Mouse (Mus musculus) neural tube, embryonic 14.5 days (tissue): Measurements from ENCODE around the gene Ncor2. TPM values are rescaled to one million over a fixed set of nuclear protein-coding genes. Genes with fewer than 3 reads are reported as not detected.

ENCODE experiments used
- ATAC-seq: fragments of 200-750 bp; cut with Nextera tagmentation; 2 replicates; pipeline ENCODE4 v1.8.0; 2017; ENCODE audit warnings: low read depth, mild to moderate bottlenecking, moderate TSS enrichment, moderate library complexity
- H3K27ac ChIP-seq: fragments of 300-500 bp; sonication (generic); 2 replicates; pipeline ENCODE4 v1.5.1; 2014; ENCODE audit warnings: low read depth, mild to moderate bottlenecking, control low read depth, low read length, moderate library complexity, mixed read lengths
- H3K27me3 ChIP-seq: fragments of 300-500 bp; sonication (generic); 2 replicates; pipeline ENCODE4 v1.6.1; 2014; ENCODE audit warnings: low read length; ENCODE audit not compliant: control insufficient read depth, insufficient read depth
- H3K36me3 ChIP-seq: fragments of 300-500 bp; sonication (generic); 2 replicates; pipeline ENCODE4 v1.6.1; 2014; ENCODE audit warnings: low read length, mixed read lengths; ENCODE audit not compliant: control insufficient read depth, insufficient read depth
- H3K4me1 ChIP-seq: fragments of 300-500 bp; sonication (generic); 2 replicates; pipeline ENCODE4 v1.6.1; 2014; ENCODE audit warnings: low read length; ENCODE audit not compliant: control insufficient read depth, insufficient read depth
- H3K4me2 ChIP-seq: fragments of 300-500 bp; sonication (generic); 2 replicates; pipeline ENCODE4 v1.6.1; 2014; ENCODE audit warnings: mild to moderate bottlenecking, low read depth, low read length, control low read depth
- H3K4me3 ChIP-seq: fragments of 300-500 bp; sonication (generic); 2 replicates; pipeline ENCODE4 v1.5.1; 2014; ENCODE audit warnings: low read depth, low read length, control low read depth, mixed read lengths
- H3K9ac ChIP-seq: fragments of 300-500 bp; sonication (generic); replicated peaks from 2 replicates; pipeline ENCODE4 v1.6.1; 2014; ENCODE audit warnings: low read depth, mild to moderate bottlenecking, control low read depth, low read length, mixed read lengths
- H3K9me3 ChIP-seq: fragments of 300-500 bp; sonication (generic); 2 replicates; pipeline ENCODE4 v1.6.1; 2016; ENCODE audit warnings: low read length; ENCODE audit not compliant: control insufficient read depth
- WGBS: fragments of 180-500 bp; shearing (Covaris S2); extraction: QIAGEN DNeasy Blood & Tissue Kit; methylation state at CpG from one replicate; pipeline ENCODE4 v1.1.7; 2014; 5-methylcytosine and 5-hydroxymethylcytosine counted together
- polyA plus RNA-seq: library from polyadenylated mRNA; unstranded; fragments of >200 nt; fragmentation: Nextera tagmentation; extraction: Ambion mirVana; gene quantifications from 2 replicates; pipeline ENCODE4 v1.2.1, GENCODE M21; 2014

Ncor2 gene
- polyA plus RNA-seq, 1 experiment from 2014 or later, result 32.8 TPM

DNA sequence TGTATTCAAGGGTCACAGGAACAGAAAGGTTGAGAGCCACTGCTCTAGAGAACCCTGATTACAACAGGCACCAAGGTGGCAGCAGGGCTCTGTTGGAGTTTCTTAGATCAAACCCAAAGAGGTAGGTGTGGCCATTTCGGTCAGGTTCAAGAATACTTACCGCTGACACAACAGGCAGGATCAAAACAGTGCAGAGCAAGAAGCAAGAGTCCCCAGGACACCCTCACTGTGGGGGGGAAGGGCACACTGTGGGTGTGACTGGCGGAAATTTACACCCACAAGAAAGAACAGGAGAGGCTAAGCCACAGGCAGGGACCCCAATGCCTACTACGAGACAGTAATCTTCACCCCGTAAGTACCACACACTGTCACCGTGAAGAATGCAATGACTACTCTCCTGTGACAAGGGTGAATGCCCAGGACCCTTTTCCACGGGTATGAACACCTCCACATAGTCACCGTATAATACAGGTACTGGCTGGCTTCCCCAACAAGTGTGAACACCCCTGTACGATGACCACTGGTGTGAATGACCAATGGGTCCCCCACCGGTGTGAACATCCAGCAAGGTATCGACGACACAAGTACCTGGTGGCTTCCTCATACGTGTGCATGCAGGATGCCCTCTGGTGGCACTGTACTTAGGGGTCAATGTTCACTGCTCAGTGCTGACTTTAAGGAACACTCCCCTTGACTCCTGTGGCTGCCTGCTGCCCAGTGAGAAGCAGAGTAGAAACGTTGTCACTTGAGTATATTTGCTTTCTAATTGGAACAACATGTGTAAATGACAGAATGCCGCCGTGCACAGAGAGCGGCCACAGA is 162.4 kb downstream of the Ncor2 start:
- no peak overlapping the region for H3K27ac ChIP-seq
- no peak overlapping the region for H3K4me2 ChIP-seq
- H3K4me3 ChIP-seq, result no peak overlapping the region
- 90% methylated on average over 17 of the region's 17 CpGs for WGBS
- no peaks in the 10 kb centered on the region for H3K4me1 ChIP-seq
- ATAC-seq, result no peak
- no peaks in the 10 kb centered on the region for H3K27me3 ChIP-seq
- no peak overlapping the region for H3K9ac ChIP-seq
- H3K9me3 ChIP-seq, result no peaks in the 10 kb centered on the region
- peaks cover 35% of the 10 kb centered on the region for H3K36me3 ChIP-seq

DNA sequence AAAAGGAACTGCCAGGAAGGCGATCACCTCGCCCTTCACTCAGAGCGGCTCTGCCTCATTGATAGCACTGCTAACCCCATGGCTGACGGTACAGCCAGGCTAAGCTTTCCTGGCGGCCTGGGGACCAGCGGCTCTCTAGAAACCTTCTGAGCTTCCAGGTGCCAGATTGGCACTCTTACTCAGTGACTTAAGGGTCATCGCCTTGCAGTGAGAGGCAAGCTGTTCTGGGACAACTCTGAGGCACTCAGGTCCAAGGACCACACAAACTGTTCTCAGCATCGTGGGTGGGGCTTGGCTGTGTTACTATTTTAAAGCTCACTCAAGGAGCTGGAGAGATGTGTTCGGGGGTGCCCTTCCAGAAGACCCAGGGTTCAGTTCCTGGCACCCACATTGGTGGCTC is 163.4 kb downstream of the Ncor2 start:
- Histone ChIP-seq H3K4me2 (no peak overlapping the region), H3K9ac (no peak overlapping the region), H3K27me3 (no peaks in the 10 kb centered on the region), H3K9me3 (no peaks in the 10 kb centered on the region), H3K27ac (no peak overlapping the region), H3K36me3 (peaks cover 32% of the 10 kb centered on the region), H3K4me1 (no peaks in the 10 kb centered on the region), H3K4me3 (no peak overlapping the region)
- ATAC-seq, result no peak
- WGBS, result 90% methylated on average over 9 of the region's 9 CpGs

DNA sequence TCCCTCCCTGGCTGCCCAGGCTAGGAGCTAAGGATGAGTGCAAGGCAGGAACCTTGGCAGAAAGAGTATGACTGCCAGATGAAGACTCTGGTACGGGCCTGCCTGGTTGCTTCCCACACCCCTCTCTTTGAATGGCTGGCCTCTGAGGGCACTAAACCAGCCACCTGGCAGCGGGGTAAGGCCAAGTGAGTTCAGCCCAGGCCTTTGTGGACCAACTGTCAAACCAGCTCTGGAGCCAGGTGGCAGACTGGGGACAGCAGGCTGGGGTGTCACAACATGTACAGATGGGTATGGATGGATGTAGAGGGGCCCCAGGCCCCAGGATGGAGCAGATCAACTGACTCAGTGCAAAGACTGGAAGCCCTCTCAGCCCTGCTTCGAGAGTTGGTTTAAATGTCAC is 164.0 kb downstream of the Ncor2 start:
- no peaks in the 10 kb centered on the region for H3K9me3 ChIP-seq
- no peaks in the 10 kb centered on the region for H3K4me1 ChIP-seq
- no peak overlapping the region for H3K4me3 ChIP-seq
- no peak overlapping the region for H3K27ac ChIP-seq
- H3K4me2 ChIP-seq, result no peak overlapping the region
- 91% methylated on average over 3 of the region's 3 CpGs for WGBS
- no peaks in the 10 kb centered on the region for H3K27me3 ChIP-seq
- peaks cover 32% of the 10 kb centered on the region for H3K36me3 ChIP-seq
- no peak for ATAC-seq
- H3K9ac ChIP-seq, result no peak overlapping the region

DNA sequence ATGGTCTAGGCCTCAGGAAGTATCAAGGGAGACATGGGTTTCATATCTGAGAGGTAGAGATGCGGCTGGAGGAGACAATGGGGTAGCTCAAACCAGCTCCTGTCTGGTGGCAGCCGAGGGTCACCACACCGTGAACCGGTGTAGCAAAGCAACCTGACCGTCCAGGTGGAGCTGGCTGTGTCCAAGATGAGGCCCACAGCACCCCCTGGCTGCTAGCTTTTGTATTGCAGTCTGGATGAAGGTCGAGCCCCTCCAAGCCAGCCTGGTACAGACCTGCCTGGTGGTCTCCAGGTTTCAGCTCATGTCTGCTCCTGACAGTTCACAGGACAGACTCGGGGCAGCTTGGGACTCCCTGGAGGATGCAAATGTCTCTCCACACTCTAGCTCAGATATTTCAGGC is 164.5 kb downstream of the Ncor2 start:
- no peak for ATAC-seq
- H3K9me3 ChIP-seq, result no peaks in the 10 kb centered on the region

GRCm38 (mm10) chr5:125011628-125012027 is 167.4 kb downstream of the Ncor2 start:
- 95% methylated on average over 8 of the region's 8 CpGs for WGBS
- Histone ChIP-seq H3K27me3 (no peaks in the 10 kb centered on the region), H3K4me2 (no peak overlapping the region), H3K4me1 (no peaks in the 10 kb centered on the region), H3K9me3 (no peaks in the 10 kb centered on the region), H3K27ac (no peak overlapping the region), H3K9ac (no peak overlapping the region), H3K4me3 (no peak overlapping the region), H3K36me3 (peaks cover 9% of the 10 kb centered on the region; the same call in 1 of the 2 replicates)
- ATAC-seq, result no peak

More for the DNA sequence above, 164.5 kb downstream of the Ncor2 start:
- Histone ChIP-seq H3K4me2 (no peak overlapping the region), H3K4me1 (no peaks in the 10 kb centered on the region), H3K27me3 (no peaks in the 10 kb centered on the region), H3K36me3 (peaks cover 32% of the 10 kb centered on the region), H3K4me3 (no peak overlapping the region), H3K9ac (no peak overlapping the region), H3K27ac (no peak overlapping the region)
- 64% methylated on average over 7 of the region's 7 CpGs for WGBS

DNA sequence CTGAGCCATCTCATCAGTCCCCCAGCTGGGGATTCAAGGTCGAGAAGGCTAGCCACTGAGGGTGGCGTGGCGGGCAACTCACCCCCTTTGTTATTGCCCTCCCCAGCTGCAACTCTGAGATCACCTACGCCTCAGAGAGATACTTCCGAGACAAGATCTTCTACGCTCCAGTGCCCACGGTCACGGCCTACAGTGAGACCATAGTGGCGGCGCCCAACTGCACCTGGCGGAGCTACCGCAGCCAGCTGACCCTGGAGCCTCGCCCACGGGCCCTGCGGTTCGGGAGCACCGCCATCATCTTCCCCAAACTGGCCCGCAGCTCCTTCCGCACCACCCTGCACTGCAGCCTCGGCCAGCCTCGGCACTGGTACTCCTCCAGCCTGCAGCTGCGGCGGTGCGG is 167.9 kb downstream of the Ncor2 start:
- Histone ChIP-seq H3K27ac (no peak overlapping the region), H3K4me1 (peaks cover 2% of the 10 kb centered on the region; the same call in 1 of the 2 replicates), H3K27me3 (no peaks in the 10 kb centered on the region), H3K4me3 (no peak overlapping the region), H3K9me3 (no peaks in the 10 kb centered on the region), H3K9ac (no peak overlapping the region), H3K4me2 (no peak overlapping the region), H3K36me3 (0 out of 2 replicates have a peak, but pooled peaks cover 5% of the 10 kb centered on the region)
- WGBS, result 88% methylated on average over 24 of the region's 24 CpGs
- ATAC-seq, result no peak

- Histone ChIP-seq H3K4me3 (no peak overlapping the region), H3K27ac (no peak overlapping the region), H3K9me3 (no peaks in the 10 kb centered on the region), H3K36me3 (no peaks in the 10 kb centered on the region), H3K9ac (no peak overlapping the region), H3K27me3 (no peaks in the 10 kb centered on the region), H3K4me1 (peaks cover 14% of the 10 kb centered on the region; the same call in 1 of the 2 replicates), H3K4me2 (no peak overlapping the region)
- WGBS, result 73% methylated on average over 5 of the region's 5 CpGs
- no peak for ATAC-seq
Measured at GRCm38 (mm10) chr5:125006896-125007295, 172.1 kb downstream of the Ncor2 start.

- no peak overlapping the region for H3K27ac ChIP-seq
- no peak overlapping the region for H3K4me3 ChIP-seq
- no peak overlapping the region for H3K4me2 ChIP-seq
- H3K9ac ChIP-seq, result no peak overlapping the region
- no peaks in the 10 kb centered on the region for H3K9me3 ChIP-seq
- H3K36me3 ChIP-seq, result no peaks in the 10 kb centered on the region
- peaks cover 14% of the 10 kb centered on the region; the same call in 1 of the 2 replicates for H3K4me1 ChIP-seq
- 58% methylated on average over 9 of the region's 9 CpGs for WGBS
- peak; percentile 42; the same call in 1 of the 2 replicates for ATAC-seq
- no peaks in the 10 kb centered on the region for H3K27me3 ChIP-seq
Measured at GRCm38 (mm10) chr5:125005871-125006652, 173.0 kb downstream of the Ncor2 start.

- peak overlapping the region; percentile 48 for H3K4me2 ChIP-seq
- no peaks in the 10 kb centered on the region for H3K36me3 ChIP-seq
- WGBS, result 12% methylated on average over 15 of the region's 15 CpGs
- no peak overlapping the region for H3K27ac ChIP-seq
- H3K4me1 ChIP-seq, result peaks cover 14% of the 10 kb centered on the region; the same call in 1 of the 2 replicates
- no peak for ATAC-seq
- no peaks in the 10 kb centered on the region for H3K9me3 ChIP-seq
- peak overlapping the region; percentile 33 for H3K4me3 ChIP-seq
- peak overlapping the region; percentile 54; the same call in 1 of the 2 replicates for H3K9ac ChIP-seq
- no peaks in the 10 kb centered on the region for H3K27me3 ChIP-seq
Measured at GRCm38 (mm10) chr5:125003873-125004255, 175.2 kb downstream of the Ncor2 start.
